Mouse (Mus musculus) frontal cortex, adult (tissue): ENCODE data around the gene Traf4.
"Not testable (repeated sequence)": the region's sequence is repeated elsewhere in the genome, so short reads cannot be mapped to it uniquely, and the experiment has no call there.

Source experiments
- ATAC-seq: cut with Nextera tagmentation; 2 replicates; pipeline ENCODE4 v1.9.2; 2017; ENCODE audit warnings: mild to moderate bottlenecking, moderate library complexity, mixed read lengths; ENCODE audit not compliant: low TSS enrichment

Gene Traf4

GRCm38 (mm10) chr11:78164924-78165760 is at the start of gene Traf4:
Traf4 (minus strand) TSS chr11:78165589.
- peak; percentile 51 for ATAC-seq

GRCm38 (mm10) chr11:78213086-78213817 is 47.9 kb upstream of the Traf4 start:
- ATAC-seq, result no peak

- ATAC-seq, result no peak
These were observed 46.1 kb upstream of the Traf4 start for GRCm38 (mm10) chr11:78211513-78211912.

GRCm38 (mm10) chr11:78210615-78211014 is 45.2 kb upstream of the Traf4 start:
- no peak for ATAC-seq

DNA sequence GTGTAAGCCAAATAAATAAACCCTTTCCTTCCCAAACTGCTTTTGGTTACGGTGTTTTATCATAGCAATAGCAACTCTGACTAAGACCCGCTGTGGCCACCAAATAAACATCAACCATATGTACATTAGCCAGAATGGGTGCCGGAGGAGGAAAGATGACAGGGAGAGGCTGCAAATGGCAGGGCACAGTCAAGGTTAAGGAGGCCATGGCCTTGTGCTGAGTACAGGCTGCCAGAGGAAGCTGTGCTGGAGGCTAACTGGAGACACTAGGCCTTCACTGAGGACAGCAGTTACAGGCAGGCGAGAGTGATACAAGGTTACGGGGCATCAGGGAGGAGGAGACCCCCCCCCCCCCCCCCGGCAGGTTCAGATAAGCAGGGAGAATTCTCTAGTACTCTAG is 44.5 kb upstream of the Traf4 start:
- no peak for ATAC-seq

DNA sequence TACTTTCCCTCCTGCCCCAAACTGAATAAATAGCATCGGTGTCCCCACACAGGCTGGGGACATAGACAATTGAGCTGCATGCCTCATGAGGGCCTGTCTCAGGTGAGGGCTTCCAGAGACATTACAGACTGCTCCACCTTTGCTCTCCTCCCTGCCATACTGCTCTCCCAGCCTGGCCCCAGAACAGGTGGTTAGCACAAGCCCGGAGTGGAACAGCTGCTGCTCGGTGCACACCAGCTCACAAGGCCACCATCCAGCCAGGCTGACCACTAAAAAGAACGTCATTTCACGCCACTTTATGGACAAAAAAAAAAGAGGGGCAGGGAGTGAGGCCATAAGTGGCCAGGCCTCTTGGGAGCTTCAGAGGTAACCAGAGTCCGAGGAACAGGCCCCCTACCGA is 41.8 kb upstream of the Traf4 start:
- no peak for ATAC-seq

DNA sequence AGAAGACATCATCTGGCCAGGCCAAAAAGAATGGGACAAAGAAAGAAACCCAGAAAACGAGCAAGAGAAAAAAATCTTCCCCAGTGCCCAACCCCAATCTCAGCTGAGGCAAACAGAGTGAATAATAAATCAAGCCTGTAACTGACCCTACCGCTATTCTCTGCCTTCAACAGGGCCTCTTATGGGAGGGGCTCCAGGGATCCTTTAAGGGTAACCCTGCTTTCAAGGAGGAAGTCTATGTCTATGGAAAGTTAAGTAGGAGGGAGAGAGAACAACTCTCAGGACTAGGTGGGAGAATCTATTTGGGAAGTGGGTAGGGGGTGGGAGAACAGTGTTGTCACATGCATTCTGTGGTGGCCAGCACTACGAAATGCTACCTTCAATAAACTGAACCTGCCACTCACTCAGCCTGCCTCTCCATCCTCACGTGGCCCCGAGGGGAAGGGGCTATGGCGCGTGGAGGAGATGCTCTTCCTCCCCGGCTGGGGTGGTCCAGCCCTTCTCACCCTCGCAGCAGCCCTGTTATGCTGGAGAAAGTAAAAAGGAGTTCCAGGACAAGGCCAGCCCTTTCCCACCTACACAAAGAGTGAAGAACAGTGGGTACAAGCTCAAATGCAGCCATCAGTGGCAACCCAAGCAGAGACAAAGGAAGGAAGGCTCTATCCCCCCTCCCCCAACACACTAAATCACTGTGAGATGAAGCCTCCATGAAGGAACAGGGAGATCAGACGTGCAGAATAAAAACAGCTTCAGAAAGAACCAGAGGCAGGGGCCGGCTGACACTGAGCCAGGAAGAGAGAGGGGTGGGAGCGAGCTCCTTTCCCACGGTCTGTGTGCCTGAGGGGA is 40.2 kb upstream of the Traf4 start:
- no peak for ATAC-seq

- no peak for ATAC-seq
These were observed 38.9 kb upstream of the Traf4 start for GRCm38 (mm10) chr11:78204287-78204686.

DNA sequence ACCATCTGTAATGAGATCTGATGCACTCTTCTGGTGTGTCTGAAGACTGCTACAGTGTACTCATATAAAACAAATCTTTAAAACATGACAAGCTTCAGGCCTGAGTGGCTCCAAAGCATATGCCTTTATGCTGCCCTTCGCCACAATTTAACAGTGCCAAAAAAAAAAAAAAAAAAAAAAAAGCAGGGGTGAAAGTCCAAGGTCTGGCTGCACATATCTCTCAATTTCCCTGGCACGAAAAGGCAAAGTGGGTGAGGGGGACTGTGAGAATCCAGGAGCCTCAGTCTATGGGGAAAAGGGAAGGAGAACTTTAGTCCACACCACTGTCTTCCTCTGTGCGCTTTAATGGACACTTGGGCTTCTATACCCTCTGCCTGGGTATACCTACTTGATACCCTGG is 37.0 kb upstream of the Traf4 start:
- ATAC-seq, result no peak

DNA sequence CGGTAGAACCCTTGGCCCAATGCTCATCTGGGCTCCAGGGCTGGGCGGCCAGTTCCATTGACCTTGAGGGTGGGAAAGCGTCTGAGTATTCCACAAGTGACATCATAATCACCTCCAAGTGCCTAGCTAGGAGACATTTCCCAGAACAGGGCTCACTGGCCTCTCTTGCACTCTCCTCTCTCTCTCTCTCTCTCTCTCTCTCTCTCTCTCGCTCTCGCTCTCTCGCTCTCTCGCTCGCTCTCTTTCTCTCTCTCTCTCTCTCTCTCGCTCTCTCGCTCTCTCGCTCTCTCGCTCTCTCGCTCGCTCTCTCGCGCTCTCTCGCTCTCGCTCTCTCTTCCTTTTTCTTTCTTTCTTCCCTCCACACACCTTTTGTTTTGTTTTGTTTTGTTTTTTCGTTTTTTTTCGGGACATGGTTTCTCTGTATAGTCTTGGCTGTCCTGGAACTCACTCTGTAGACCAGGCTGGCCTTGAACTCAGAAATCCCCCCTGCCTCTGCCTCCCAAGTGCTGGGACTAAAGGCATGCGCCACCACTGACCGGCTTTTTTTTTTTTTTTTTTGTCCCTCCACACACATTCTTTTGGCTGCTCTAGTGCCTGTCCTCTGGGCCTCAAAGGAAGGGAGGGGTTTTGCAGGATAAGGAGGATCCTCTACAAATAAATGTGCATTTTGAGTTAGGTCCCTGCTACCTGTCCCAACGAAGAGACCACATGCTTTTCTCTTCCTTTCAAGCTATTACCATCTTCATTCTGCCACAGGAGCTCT is 29.9 kb upstream of the Traf4 start:
- no peak for ATAC-seq

DNA sequence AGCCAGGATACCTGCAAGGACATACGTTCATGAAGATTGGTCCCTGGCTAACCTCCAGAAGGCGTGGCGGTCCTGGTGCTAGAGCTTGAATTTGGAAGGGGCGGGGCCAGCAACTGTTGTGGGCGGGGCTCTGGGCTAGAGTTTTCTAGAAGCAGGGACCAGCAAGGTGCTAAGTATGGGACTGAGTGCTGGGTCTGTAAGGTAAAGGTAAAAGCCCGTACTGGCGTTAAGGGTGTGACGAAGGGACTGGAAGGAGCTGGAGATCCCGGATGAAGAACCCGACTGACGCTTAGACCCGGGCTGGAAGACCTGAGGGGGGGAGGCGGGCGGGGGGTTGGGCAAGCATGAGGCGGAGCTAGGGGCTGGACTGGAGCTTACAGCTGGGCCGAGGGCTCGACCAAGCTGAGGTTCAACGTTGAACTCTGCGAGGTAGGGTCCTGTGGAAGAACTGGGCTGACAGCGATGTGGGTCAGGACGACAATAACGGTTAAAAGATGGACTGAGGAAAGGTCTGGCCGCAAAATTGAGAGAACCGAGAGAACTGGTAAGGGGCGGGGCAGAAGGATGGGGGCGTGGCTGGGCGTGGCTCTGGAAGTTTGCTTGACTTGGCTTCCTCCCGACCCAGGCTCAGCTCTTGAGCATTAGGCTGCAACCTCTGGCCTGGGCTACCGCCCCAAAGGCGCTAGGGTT is 29.2 kb upstream of the Traf4 start:
- no peak; the same call in 1 of the 2 replicates for ATAC-seq

- ATAC-seq, result no peak
These were observed 27.7 kb upstream of the Traf4 start, which contains the start of gene Proca1 for GRCm38 (mm10) chr11:78193113-78193512. Proca1 (plus strand) TSS chr11:78193392.

DNA sequence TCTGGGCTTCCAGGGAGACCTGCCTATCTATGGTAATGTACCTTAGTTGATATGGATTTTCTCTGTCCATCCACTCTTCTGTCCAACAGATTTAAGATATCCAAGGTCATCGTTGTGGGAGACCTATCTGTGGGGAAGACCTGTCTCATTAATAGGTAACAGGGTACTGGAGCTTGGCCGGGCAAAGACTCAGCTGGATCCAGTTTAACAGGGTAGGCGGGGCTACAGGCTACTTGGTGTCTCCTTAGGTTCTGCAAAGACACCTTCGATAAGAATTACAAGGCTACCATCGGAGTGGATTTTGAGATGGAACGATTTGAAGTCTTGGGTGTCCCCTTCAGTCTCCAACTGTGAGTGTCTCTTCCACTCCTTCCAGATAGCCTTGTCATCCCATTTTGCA is 24.7 kb upstream of the Traf4 start:
- no peak for ATAC-seq

GRCm38 (mm10) chr11:78189234-78190040 is 24.0 kb upstream of the Traf4 start:
- peak; percentile 50; the same call in 1 of the 2 replicates for ATAC-seq

- peak; percentile 42; the same call in 1 of the 2 replicates for ATAC-seq
These were observed 23.2 kb upstream of the Traf4 start, which contains the start of gene Rab34 for GRCm38 (mm10) chr11:78188331-78189233. Rab34 (plus strand) TSS chr11:78188430.

GRCm38 (mm10) chr11:78184702-78185101 is 19.3 kb upstream of the Traf4 start:
- ATAC-seq, result not testable (repeated sequence)

- no peak for ATAC-seq
These were observed 18.6 kb upstream of the Traf4 start for GRCm38 (mm10) chr11:78183884-78184514.
